Mouse (Mus musculus): ENCODE measurements at regions not wholly inside any gene's neighbourhood (a gene's known extent, or its start where the extent isn't known, plus 50 kb on each side); places are given as distances from the start of the nearest gene placed in this dataset.

DNA sequence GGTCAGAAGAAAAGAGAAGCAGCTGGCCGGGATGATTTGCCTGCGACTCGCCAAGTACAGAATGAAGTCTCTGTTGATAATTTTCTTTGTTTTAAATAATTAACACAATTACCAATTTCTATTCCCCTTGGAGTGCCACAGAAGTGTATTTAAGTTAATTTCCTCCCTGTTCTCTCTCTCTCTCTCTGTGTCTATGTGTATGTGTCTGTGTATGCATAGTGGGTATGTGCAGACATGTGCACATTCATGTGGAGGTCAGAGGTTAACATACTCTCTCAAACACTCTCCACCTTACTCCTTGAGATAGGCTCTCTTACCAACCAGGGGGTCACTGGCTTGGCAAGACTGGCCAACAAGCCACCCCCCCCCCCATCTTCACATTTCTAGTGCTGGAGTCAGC lies 107.2 kb downstream of the Vapb start:
- TF ChIP-seq POLR2A (IDR thresholded peaks at IDR 0.05; ENCODE audit: low read depth, low read length) (no peak), CTCF (conservative IDR thresholded peaks at IDR 0.05; ENCODE audit: insufficient read depth, insufficient read length, low read depth, low read length) (no peak)
